Mouse (Mus musculus) activated CD4-positive, CD25-positive, alpha-beta regulatory T cell, adult 9 weeks (primary cell): ENCODE data around the gene Hectd1. TPM values are rescaled to one million over a fixed set of nuclear protein-coding genes. Genes with fewer than 3 reads are reported as not detected.

Experiments
- polyA plus RNA-seq: library from polyadenylated mRNA; unstranded; fragments of 100-300 nt; shearing (Covaris generic); gene quantifications from one replicate; pipeline ENCODE4 v1.2.1, GENCODE M21; 2017

The Hectd1 gene
- polyA plus RNA-seq: 87.9 TPM

DNA sequence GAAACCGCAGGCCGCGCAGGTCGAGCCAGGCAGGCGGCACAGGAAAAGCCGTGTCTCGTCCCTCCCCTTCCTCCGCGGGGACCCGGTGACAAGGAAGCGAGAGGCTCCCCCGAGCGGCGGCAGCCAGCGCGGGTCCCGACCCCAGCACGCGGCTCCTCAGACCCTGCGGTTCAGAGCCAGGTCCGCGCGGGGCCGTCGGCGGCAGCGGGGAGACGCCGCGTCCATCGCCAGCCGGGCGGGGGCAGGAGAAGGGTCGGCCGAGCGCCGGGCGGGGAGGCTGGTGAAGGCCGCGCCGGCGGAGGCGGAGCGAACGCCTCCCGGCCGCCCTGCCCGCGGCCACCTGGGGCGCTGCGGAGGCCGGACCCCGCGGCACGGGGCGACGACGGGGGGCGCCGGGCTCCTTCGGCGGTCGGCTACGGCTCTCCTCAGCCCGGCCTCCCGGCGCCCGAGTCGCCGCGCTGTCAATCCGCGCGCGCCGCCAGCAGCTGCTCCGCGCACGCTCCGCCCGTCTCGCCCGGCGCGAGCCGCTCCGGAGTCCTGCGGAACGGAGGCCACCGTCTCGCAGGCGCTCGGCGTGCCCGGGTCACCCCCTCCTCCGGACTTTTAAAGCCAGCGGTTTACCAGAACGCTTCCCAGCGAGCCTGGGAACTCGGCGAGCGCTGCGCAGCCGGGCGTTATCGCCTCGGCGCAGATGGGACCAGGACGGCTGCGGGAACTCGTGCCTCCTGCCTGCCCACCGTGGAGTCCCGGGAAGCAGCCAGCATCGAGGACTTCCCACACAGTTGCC is at the start of gene Hectd1:
Hectd1 (minus strand) TSS at position 247 of the 787 bp plus-strand sequence.

Other genes starting within 250 kb of the Hectd1 start
- gene Coch, start 236.2 kb downstream of the Hectd1 start, polyA plus RNA-seq: 0.51 TPM
- 43.9 TPM for gene Ap4s1, start 138.5 kb downstream of the Hectd1 start, polyA plus RNA-seq
- gene Strn3, start 137.6 kb downstream of the Hectd1 start, polyA plus RNA-seq: 10.2 TPM
- gene Heatr5a, start 141.8 kb upstream of the Hectd1 start, polyA plus RNA-seq: 9.1 TPM
- gene Dtd2, start 177.0 kb upstream of the Hectd1 start, polyA plus RNA-seq: 12.4 TPM
- gene Gpr33, start 198.5 kb upstream of the Hectd1 start, polyA plus RNA-seq: not detected